Mouse (Mus musculus): ENCODE data around the gene Klf13. TPM values are rescaled to one million over a fixed set of nuclear protein-coding genes. Genes with fewer than 3 reads are reported as not detected.
A peak's percentile ranks its signal among the peaks of the same experiment; 100 is the strongest.

The Klf13 gene
- polyA plus RNA-seq, 1 experiment from 2014 or later, result 15.3 TPM

DNA sequence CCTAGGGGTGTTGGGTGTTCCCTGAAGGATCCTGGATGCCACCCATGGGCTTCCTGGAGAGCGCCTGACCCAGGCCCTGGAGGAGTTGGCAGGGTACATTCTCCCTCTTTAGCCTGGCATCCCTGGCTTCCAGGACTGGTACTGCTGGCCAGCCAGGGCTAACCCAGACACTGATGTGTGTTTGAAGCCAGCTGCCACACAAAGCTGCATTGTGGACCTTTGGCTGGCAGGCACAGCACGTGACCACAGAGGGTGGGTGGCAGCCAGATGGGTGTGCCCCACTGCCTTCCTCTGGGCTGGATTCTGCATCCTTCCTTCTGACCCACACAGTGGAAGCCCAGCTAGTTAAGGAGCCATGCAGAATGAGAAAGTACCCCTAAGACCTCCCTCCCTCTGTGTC is 26.4 kb upstream of the Klf13 start:
- Histone ChIP-seq H3K27me3 (0 out of 2 replicates have a peak, but pooled peaks cover 5% of the 10 kb centered on the region), H3K9me3 (replicated peaks) (no peaks in the 10 kb centered on the region), H3K27ac (replicated peaks) (no peak overlapping the region), H3K36me3 (replicated peaks) (no peaks in the 10 kb centered on the region), H3K9ac (no peak overlapping the region), H3K4me3 (replicated peaks) (no peak overlapping the region), H3K4me2 (no peak overlapping the region), H3K4me1 (replicated peaks) (peaks cover 30% of the 10 kb centered on the region)
- WGBS (ENCODE audit: insufficient replicate concordance), result 59% methylated on average over 2 of the region's 2 CpGs
- no peak for ATAC-seq (ENCODE audit: insufficient read depth)

DNA sequence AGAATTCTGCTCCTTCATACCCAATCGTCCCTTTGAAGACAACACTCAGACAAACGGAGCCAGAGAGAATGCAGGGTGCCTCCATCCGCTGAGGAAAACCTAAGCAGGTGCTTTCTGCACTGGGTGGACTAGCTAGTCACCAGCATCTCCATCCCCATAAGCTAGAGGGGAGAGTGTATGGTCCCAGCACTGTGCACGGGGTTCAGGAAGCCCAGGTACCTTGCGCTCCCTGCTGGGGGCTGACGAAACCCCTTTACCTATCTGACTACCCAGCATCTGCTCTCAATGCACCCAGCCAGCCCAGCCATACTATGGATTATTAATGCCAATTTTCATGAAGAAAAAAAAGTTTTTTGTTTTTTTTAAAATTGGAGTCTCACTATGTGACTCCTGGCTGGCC is 25.4 kb upstream of the Klf13 start:
- Histone ChIP-seq H3K27me3 (0 out of 2 replicates have a peak, but pooled peaks cover 8% of the 10 kb centered on the region), H3K9ac (no peak overlapping the region), H3K4me2 (no peak overlapping the region), H3K4me3 (replicated peaks) (no peak overlapping the region), H3K27ac (replicated peaks) (no peak overlapping the region), H3K9me3 (replicated peaks) (no peaks in the 10 kb centered on the region), H3K36me3 (replicated peaks) (no peaks in the 10 kb centered on the region), H3K4me1 (replicated peaks) (peaks cover 36% of the 10 kb centered on the region)
- ATAC-seq (ENCODE audit: insufficient read depth), result no peak
- 73% methylated on average over 6 of the region's 6 CpGs for WGBS (ENCODE audit: insufficient replicate concordance)

DNA sequence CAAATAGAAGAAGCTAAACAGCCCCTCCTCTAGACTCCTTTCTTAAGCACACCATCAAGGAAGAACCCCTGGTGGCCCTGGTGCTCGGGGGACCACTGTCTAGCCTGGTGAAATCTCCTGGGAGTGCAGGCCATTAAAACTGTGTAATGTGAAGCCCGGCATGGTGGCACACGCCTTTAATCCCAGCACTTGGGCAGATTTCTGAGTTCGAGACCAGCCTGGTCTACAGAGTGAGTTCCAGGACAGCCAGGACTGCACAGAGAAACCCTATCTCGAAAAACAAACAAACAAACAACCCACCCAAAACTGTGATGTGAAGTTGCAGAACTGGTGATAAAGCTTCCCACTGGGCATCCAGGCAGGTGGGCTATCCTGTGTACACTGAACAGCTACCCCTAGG is 24.9 kb upstream of the Klf13 start:
- no peaks in the 10 kb centered on the region for H3K9me3 ChIP-seq (replicated peaks)
- 57% methylated on average over 5 of the region's 5 CpGs for WGBS (ENCODE audit: insufficient replicate concordance)
- H3K27ac ChIP-seq (replicated peaks), result no peak overlapping the region
- H3K27me3 ChIP-seq, result 0 out of 2 replicates have a peak, but pooled peaks cover 8% of the 10 kb centered on the region
- H3K36me3 ChIP-seq (replicated peaks), result no peaks in the 10 kb centered on the region
- no peak overlapping the region for H3K4me2 ChIP-seq
- peaks cover 41% of the 10 kb centered on the region for H3K4me1 ChIP-seq (replicated peaks)
- H3K4me3 ChIP-seq (replicated peaks), result no peak overlapping the region
- no peak overlapping the region for H3K9ac ChIP-seq
- ATAC-seq (ENCODE audit: insufficient read depth), result no peak

DNA sequence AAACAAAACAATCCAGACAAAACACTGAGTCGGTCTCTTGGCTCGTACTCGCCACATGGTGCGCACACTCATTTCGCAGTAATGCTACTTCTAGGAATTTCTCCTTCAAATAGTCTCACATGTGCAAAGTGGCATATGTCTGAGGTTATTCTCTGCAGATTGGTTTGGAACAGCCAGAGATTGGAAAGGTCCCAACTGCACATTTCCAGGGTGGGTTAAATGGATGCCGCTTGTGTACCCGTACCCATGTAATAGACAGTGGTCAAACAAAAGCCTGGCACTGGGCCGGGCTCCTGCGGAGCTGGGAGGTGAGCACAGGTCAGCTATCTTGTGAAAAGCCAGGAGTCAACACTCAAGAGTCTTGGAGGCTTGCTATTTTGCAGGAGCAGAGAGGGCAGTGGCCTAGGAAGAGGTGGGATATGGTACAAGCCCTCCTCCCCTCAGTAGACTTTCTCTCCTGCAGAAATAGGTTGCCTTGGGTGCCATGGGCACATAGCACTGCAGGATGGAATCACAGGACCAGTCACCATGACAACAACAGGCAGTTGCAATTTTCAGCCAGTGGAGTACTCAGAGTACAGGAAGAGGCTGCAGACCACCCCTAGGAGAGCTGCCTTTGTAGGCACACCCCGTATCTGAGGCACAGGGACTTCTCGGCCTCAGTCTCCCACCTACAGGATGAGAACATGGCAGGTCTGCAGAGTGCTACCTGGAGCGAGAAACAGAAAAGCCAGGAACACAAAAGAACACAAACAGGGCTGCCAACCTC is 19.3 kb upstream of the Klf13 start:
- Histone ChIP-seq H3K36me3 (replicated peaks) (no peaks in the 10 kb centered on the region), H3K9me3 (replicated peaks) (no peaks in the 10 kb centered on the region), H3K4me2 (no peak overlapping the region), H3K9ac (no peak overlapping the region), H3K4me1 (replicated peaks) (peaks cover 71% of the 10 kb centered on the region), H3K27ac (replicated peaks) (no peak overlapping the region), H3K4me3 (replicated peaks) (no peak overlapping the region), H3K27me3 (0 out of 2 replicates have a peak, but pooled peaks cover 2% of the 10 kb centered on the region)
- WGBS (ENCODE audit: insufficient replicate concordance), result 85% methylated on average over 12 of the region's 12 CpGs
- no peak for ATAC-seq (ENCODE audit: insufficient read depth)

DNA sequence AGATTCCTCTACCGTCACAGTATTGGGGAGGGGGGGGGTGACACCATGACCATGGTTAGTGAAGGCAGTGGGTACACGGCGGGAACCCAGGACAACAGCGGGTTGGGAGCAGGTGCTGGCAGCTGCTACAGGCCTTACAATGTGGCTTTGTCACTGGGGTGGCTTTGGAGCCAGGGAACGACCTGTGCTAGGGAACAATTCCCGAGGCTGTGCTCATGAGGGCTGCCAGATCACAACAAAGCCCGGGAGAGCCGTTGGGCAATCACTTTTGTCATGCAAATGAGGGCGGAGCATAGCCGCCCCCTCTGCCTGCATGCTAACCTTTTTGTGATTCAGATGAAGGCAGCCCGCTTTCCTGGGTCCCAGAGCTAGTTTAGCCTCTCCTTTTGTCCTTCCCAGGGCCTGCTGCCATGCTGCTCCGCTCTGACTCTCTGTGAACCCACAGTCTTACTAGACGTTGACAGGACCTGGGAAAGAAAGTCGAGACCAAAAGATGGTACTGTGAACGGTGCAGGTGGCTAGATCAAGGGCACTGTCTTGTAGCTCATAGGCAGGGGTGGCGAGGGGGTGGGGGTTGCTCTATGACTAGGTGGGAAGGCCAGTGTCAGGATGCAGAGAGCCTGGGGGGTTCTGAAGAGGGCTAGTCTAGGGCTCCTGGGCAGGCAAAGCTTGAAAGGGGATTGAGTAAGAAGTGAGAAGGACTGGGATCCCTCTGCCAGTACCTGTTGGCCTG is 18.4 kb upstream of the Klf13 start:
- no peaks in the 10 kb centered on the region for H3K9me3 ChIP-seq (replicated peaks)
- 0 out of 2 replicates have a peak, but pooled peaks cover 2% of the 10 kb centered on the region for H3K27me3 ChIP-seq
- no peak overlapping the region for H3K4me3 ChIP-seq (replicated peaks)
- WGBS (ENCODE audit: insufficient replicate concordance), result 50% methylated on average over 16 of the region's 16 CpGs
- no peak for ATAC-seq (ENCODE audit: insufficient read depth)
- peak overlapping the region; percentile 49 for H3K4me2 ChIP-seq
- H3K4me1 ChIP-seq (replicated peaks), result peaks cover 72% of the 10 kb centered on the region
- no peak overlapping the region for H3K9ac ChIP-seq
- H3K36me3 ChIP-seq (replicated peaks), result no peaks in the 10 kb centered on the region
- peak overlapping the region; percentile 84 for H3K27ac ChIP-seq (replicated peaks)

DNA sequence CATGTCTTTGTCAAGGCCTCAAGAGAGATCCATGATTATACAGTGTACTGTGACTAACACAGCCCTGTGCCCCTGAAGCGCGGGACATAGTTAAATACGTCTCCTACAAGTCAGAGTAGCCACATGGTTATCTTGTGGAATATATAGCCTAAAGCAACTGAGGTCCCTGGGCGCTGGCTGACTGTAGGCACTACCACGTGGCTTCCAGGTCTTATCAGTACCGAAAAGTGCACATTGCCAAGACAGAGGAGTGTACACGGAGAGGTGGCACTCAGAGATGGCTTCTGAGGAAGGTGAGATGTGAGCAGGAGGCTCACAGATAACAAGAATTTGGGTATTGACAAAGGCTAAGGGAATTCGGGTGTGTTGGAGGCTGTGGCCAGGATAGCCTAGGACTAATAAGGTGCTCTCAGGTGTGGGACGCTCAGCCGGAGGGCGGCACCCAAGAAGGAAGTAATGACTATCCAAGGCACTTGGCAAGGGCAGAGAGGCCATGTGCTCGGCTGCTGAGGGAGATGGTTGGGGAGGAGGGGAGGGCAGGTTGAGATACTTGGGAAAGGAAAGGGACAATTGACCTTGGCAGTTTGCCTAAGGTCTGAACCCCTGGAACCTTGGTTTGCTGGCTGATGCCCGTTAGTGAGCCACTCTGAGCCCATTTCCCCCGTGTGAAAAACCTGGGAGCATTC is 17.6 kb upstream of the Klf13 start:
- Histone ChIP-seq H3K4me1 (replicated peaks) (peaks cover 75% of the 10 kb centered on the region), H3K4me2 (peak overlapping the region; percentile 49), H3K9me3 (replicated peaks) (no peaks in the 10 kb centered on the region), H3K9ac (0 out of 2 replicates have a peak overlapping the region, but pooled peaks have one; percentile 4), H3K27me3 (0 out of 2 replicates have a peak, but pooled peaks cover 2% of the 10 kb centered on the region), H3K27ac (replicated peaks) (peak overlapping the region; percentile 84), H3K36me3 (replicated peaks) (no peaks in the 10 kb centered on the region), H3K4me3 (replicated peaks) (peak overlapping the region; percentile 7; the same call in 1 of the 2 replicates)
- ATAC-seq (ENCODE audit: insufficient read depth), result peak; percentile 95
- WGBS (ENCODE audit: insufficient replicate concordance), result 33% methylated on average over 14 of the region's 14 CpGs

DNA sequence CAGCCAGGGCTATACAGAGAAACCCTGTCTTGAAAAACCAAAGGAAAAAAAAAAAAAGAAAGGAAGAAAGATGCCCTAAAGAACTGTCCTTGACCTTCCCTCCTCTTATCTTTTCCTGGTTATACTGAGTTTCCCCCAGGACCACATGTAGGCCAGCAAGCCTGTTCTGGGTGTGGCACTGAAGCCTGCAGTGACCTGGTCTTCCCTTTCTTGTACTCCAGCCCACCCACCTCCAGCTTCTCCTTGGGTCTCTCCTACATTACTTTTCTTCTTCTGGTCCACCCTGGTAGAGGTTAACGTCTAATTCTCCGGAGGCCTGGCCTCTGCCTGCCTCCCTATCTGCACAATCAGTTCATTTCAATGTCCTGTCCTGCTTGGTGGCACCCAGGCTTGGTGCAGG is 16.7 kb upstream of the Klf13 start:
- Histone ChIP-seq H3K9me3 (replicated peaks) (no peaks in the 10 kb centered on the region), H3K27me3 (0 out of 2 replicates have a peak, but pooled peaks cover 2% of the 10 kb centered on the region), H3K9ac (no peak overlapping the region), H3K27ac (replicated peaks) (peak overlapping the region; percentile 84; the same call in 1 of the 2 replicates), H3K4me2 (no peak overlapping the region), H3K4me1 (replicated peaks) (peaks cover 75% of the 10 kb centered on the region), H3K4me3 (replicated peaks) (no peak overlapping the region), H3K36me3 (replicated peaks) (no peaks in the 10 kb centered on the region)
- WGBS (ENCODE audit: insufficient replicate concordance), result 76% methylated on average over 2 of the region's 2 CpGs
- ATAC-seq (ENCODE audit: insufficient read depth), result no peak

DNA sequence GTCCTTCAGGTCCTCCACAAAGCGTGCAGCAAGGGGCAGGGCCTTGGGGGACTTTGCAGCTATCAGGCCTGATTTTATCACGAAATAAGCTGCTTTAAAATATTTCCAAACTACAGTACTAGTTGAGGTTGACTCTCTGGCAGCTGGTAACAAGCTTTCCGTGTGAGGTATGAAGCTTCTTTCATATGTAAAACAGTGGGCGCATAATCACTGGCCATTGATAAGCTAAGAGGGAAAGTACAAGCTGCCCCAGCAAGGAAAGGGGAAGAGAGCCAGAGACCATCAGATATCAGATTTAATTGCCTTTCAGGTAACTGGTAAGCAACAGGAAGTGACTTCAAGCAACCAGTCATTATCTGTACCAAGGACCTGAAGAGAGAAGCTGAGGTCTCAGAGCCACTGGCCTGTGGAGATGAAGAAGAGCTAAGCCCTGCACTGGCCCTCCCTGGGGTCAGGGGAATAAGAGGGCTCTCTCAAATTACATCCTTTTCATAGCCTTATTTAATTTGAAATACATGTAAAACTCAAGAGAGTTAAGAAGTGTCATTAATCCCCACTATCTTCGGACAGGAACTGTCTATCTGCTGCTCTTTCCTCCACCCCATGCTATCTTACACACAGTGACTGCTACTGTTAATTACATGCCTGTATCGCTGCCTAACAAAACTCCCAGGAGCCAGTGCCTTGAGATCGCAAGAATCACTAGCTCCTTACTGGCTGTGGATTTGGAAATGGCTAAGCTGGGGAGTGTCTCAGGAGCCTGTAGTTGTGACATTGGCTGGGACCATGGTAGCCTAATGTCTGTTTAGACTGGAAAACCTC is 13.6 kb upstream of the Klf13 start:
- peak; percentile 20; the same call in 1 of the 2 replicates for ATAC-seq (ENCODE audit: insufficient read depth)
- Histone ChIP-seq H3K4me1 (replicated peaks) (peaks cover 68% of the 10 kb centered on the region), H3K27ac (replicated peaks) (peak overlapping the region; percentile 58; the same call in 1 of the 2 replicates), H3K4me2 (0 out of 2 replicates have a peak overlapping the region, but pooled peaks have one; percentile 7), H3K9ac (0 out of 2 replicates have a peak overlapping the region, but pooled peaks have one; percentile 10), H3K36me3 (replicated peaks) (no peaks in the 10 kb centered on the region), H3K4me3 (replicated peaks) (no peak overlapping the region), H3K27me3 (no peaks in the 10 kb centered on the region), H3K9me3 (replicated peaks) (no peaks in the 10 kb centered on the region)
- WGBS (ENCODE audit: insufficient replicate concordance), result 37% methylated on average over 7 of the region's 7 CpGs

DNA sequence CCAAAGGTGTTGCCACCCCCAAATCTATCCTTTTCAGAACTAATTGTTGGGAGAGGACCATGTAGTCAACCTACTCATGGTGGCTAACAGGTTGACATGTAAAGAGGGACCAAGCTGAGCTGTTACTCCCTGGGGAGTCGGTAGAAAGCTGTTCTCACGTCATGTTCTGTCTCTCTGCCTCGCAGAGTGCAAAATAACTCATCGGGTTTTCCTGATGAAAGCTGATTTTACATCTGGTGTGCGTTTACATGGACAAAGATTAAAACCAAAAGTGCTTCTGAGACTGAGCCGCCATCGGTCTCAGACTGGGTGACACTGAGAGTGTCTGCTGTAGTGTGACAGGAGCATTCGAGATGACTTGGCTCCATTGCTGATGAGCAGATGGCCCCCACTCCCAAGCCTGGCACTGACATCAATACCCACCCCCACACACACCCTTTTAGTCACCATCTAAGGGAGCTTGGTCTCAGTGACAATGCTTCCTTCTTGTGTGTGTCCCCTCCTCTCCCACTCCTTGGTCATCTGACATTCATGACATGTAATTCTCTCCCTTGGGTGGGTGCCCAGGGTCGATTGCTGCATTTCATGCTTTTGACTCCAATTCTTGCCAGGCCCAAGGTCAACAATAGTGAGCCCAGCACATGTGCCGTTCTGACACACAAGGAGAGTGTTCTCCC is 12.4 kb upstream of the Klf13 start:
- Histone ChIP-seq H3K9ac (no peak overlapping the region), H3K4me3 (replicated peaks) (no peak overlapping the region), H3K4me2 (no peak overlapping the region), H3K27ac (replicated peaks) (no peak overlapping the region), H3K9me3 (replicated peaks) (no peaks in the 10 kb centered on the region), H3K27me3 (no peaks in the 10 kb centered on the region), H3K36me3 (replicated peaks) (no peaks in the 10 kb centered on the region), H3K4me1 (replicated peaks) (peaks cover 62% of the 10 kb centered on the region)
- WGBS (ENCODE audit: insufficient replicate concordance), result 72% methylated on average over 10 of the region's 10 CpGs
- no peak for ATAC-seq (ENCODE audit: insufficient read depth)

DNA sequence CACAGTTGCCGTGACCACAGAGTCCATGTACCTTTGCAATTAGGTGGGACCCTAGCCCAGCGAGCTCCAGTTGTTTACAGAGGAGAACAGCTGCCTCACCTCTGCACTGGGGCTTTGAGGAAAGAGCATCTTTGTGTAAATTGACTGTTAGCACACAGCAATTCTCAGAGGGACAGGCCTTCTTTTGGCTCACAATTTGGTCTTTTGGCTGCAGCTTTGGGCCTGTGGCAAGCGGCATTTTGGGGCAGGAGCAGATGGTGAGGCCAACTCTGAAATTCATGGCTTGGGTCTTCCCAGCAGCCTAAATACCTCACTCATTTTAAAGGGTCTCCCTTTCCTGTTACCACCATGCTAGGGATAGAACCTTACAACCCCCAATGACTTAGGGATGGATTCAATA is 10.5 kb upstream of the Klf13 start:
- ATAC-seq (ENCODE audit: insufficient read depth), result no peak
- Histone ChIP-seq H3K9me3 (replicated peaks) (no peaks in the 10 kb centered on the region), H3K4me3 (replicated peaks) (no peak overlapping the region), H3K36me3 (replicated peaks) (no peaks in the 10 kb centered on the region), H3K4me1 (replicated peaks) (peaks cover 45% of the 10 kb centered on the region), H3K27me3 (no peaks in the 10 kb centered on the region), H3K27ac (replicated peaks) (no peak overlapping the region), H3K9ac (no peak overlapping the region), H3K4me2 (no peak overlapping the region)
- WGBS (ENCODE audit: insufficient replicate concordance), result 73% methylated on average over 3 of the region's 3 CpGs
